Mouse (Mus musculus): ENCODE results near the gene Chchd10. TPM values are rescaled to one million over a fixed set of nuclear protein-coding genes. Genes with fewer than 3 reads are reported as not detected.

Gene Chchd10
- polyA plus RNA-seq, 2 experiments, result 11.7 to 24.8 TPM

DNA sequence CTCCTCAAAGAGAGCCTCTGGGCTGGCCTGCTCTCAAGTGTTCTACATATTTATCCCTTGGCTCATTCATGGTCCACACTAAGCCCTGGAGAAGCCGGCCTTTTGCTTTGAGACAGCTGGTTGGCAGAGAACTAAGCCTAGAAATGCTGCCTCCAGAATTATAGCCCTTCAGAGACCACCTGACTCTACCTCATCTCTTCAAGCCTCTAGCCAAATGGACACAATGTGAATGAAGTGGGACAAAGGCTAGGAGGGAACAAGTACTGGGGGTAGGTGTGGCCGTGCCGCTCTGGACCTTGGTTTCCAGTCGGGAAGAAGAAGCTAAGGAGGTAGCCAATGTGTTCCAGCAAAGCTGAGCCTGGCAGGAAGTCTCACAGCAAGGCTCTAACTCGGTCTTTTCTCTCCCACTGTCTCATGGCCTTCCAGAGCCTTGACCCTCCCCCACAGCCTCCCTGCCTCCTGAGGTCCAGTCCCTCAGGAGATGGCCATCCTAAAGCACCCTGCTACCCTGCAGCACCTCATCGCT is 34.8 kb upstream of the Chchd10 start:
- H3K9me3 ChIP-seq (ENCODE audit: control insufficient read depth, low read length), result no peaks in the 10 kb centered on the region
- 71% methylated on average over 6 of the region's 6 CpGs for WGBS
- no peak overlapping the region for H3K27ac ChIP-seq (replicated peaks; ENCODE audit: low read depth, low read length)
- no peak overlapping the region for H3K4me3 ChIP-seq (replicated peaks; ENCODE audit: low read length)
- H3K9ac ChIP-seq (ENCODE audit: low read depth, low read length, severe bottlenecking), result no peak overlapping the region
- no peak for TF ChIP-seq POLR2A (IDR thresholded peaks at IDR 0.05; ENCODE audit: borderline replicate concordance, extremely low read depth, insufficient read depth, insufficient read length)
- H3K36me3 ChIP-seq (ENCODE audit: control insufficient read depth, insufficient read depth, low read length), result peaks cover 69% of the 10 kb centered on the region
- no peak for ATAC-seq (ENCODE audit: low FRiP score, low read depth)
- DNase-seq (ENCODE audit: low spot score), result no peak
- H3K4me1 ChIP-seq (ENCODE audit: control insufficient read depth, insufficient read depth, low read length), result peaks cover 5% of the 10 kb centered on the region; the same call in 1 of the 2 replicates
- no peaks in the 10 kb centered on the region for H3K27me3 ChIP-seq (ENCODE audit: control insufficient read depth, insufficient read depth, low read length)
- no peak overlapping the region for H3K4me2 ChIP-seq (replicated peaks; ENCODE audit: low read depth, low read length, severe bottlenecking)

- WGBS, result 83% methylated on average over 3 of the region's 3 CpGs
- Histone ChIP-seq H3K4me3 (replicated peaks; ENCODE audit: low read length) (no peak overlapping the region), H3K4me1 (ENCODE audit: control insufficient read depth, insufficient read depth, low read length) (no peaks in the 10 kb centered on the region), H3K27me3 (ENCODE audit: control insufficient read depth, insufficient read depth, low read length) (no peaks in the 10 kb centered on the region), H3K4me2 (replicated peaks; ENCODE audit: low read depth, low read length, severe bottlenecking) (no peak overlapping the region), H3K9ac (ENCODE audit: low read depth, low read length, severe bottlenecking) (no peak overlapping the region), H3K36me3 (ENCODE audit: control insufficient read depth, insufficient read depth, low read length) (peaks cover 76% of the 10 kb centered on the region), H3K9me3 (ENCODE audit: control insufficient read depth, low read length) (no peaks in the 10 kb centered on the region), H3K27ac (replicated peaks; ENCODE audit: low read depth, low read length) (no peak overlapping the region)
- DNase-seq (ENCODE audit: low spot score) (no peak), ATAC-seq (ENCODE audit: low FRiP score, low read depth) (no peak)
- TF ChIP-seq POLR2A (IDR thresholded peaks at IDR 0.05; ENCODE audit: borderline replicate concordance, extremely low read depth, insufficient read depth, insufficient read length), result no peak
Observed at GRCm38 (mm10) chr10:75898846-75899245, 34.1 kb upstream of the Chchd10 start.

DNA sequence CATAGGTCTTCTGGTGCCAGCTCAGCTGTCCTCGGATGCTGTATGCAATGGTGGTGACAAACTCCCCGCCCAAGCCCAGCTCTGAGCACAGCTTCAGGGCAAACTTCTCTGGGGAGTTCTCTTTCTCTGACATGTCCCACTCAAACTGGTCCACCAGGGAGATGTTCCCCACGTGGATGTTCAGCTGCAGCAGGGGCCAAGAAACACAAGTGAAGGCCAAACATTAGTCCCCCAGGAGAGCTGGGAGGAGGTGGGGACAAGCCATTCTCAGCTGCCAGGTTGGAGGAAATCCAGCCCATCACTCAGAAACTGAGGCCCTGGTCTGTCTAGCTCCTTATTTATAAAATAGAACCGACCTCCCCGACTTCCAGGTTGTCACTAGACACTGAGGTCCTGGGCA is 28.5 kb upstream of the Chchd10 start:
- 90% methylated on average over 5 of the region's 5 CpGs for WGBS
- H3K27me3 ChIP-seq (ENCODE audit: control insufficient read depth, insufficient read depth, low read length), result no peaks in the 10 kb centered on the region
- no peak for TF ChIP-seq POLR2A (IDR thresholded peaks at IDR 0.05; ENCODE audit: borderline replicate concordance, extremely low read depth, insufficient read depth, insufficient read length)
- H3K9me3 ChIP-seq (ENCODE audit: control insufficient read depth, low read length), result no peaks in the 10 kb centered on the region
- DNase-seq (ENCODE audit: low spot score) (no peak), ATAC-seq (ENCODE audit: low FRiP score, low read depth) (no peak)
- peaks cover 88% of the 10 kb centered on the region for H3K36me3 ChIP-seq (ENCODE audit: control insufficient read depth, insufficient read depth, low read length)
- no peaks in the 10 kb centered on the region for H3K4me1 ChIP-seq (ENCODE audit: control insufficient read depth, insufficient read depth, low read length)
- H3K4me3 ChIP-seq (replicated peaks; ENCODE audit: low read length), result no peak overlapping the region
- H3K27ac ChIP-seq (replicated peaks; ENCODE audit: low read depth, low read length), result no peak overlapping the region
- H3K4me2 ChIP-seq (replicated peaks; ENCODE audit: low read depth, low read length, severe bottlenecking), result no peak overlapping the region
- H3K9ac ChIP-seq (ENCODE audit: low read depth, low read length, severe bottlenecking), result no peak overlapping the region

DNA sequence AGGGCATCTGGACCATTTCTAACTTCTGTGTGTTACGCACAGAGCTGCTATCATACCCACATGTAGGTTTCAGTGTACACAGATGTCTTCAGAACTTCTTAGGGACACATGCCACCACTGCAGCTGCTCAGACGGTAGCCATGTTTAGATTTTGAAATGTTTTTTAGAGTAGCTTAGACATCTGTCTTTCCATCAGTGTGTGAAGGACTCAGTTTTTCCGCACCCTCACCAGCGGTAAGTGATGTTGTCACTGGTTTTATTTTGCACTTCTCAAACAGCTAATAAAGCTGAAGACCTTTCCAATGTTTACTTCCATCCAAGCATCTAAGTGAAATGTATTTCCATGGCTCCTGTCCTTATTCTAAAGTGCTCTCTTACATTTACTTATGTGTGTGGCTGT is 26.0 kb upstream of the Chchd10 start:
- DNase-seq (ENCODE audit: low spot score) (no peak), ATAC-seq (ENCODE audit: low FRiP score, low read depth) (no peak)
- WGBS, result 89% methylated on average over 4 of the region's 4 CpGs
- H3K36me3 ChIP-seq (ENCODE audit: control insufficient read depth, insufficient read depth, low read length), result peaks cover 92% of the 10 kb centered on the region
- H3K4me3 ChIP-seq (replicated peaks; ENCODE audit: low read length), result no peak overlapping the region
- H3K9me3 ChIP-seq (ENCODE audit: control insufficient read depth, low read length), result no peaks in the 10 kb centered on the region
- no peak overlapping the region for H3K9ac ChIP-seq (ENCODE audit: low read depth, low read length, severe bottlenecking)
- no peaks in the 10 kb centered on the region for H3K27me3 ChIP-seq (ENCODE audit: control insufficient read depth, insufficient read depth, low read length)
- no peaks in the 10 kb centered on the region for H3K4me1 ChIP-seq (ENCODE audit: control insufficient read depth, insufficient read depth, low read length)
- no peak overlapping the region for H3K4me2 ChIP-seq (replicated peaks; ENCODE audit: low read depth, low read length, severe bottlenecking)
- no peak overlapping the region for H3K27ac ChIP-seq (replicated peaks; ENCODE audit: low read depth, low read length)
- TF ChIP-seq POLR2A (IDR thresholded peaks at IDR 0.05; ENCODE audit: borderline replicate concordance, extremely low read depth, insufficient read depth, insufficient read length), result no peak

DNA sequence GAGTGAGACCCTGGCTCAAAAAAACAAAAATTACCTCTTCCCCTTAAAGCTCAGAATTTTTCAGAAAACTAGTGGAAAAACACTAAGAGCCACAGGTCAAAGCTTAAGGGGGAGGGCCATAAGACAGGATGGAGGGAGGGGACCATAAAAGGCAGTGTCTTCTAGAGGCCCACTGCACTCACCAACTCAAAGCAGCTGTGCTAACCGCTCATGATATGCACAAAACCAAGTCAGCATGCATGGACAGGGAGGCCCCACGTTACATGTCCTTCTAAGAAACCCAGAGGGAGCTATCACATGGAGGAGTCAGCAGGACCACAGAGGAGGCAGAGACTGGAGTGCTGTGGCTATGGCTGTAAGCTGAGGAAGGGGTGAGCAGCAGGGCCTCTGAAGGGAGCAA is 22.2 kb upstream of the Chchd10 start:
- Histone ChIP-seq H3K4me1 (ENCODE audit: control insufficient read depth, insufficient read depth, low read length) (no peaks in the 10 kb centered on the region), H3K4me2 (replicated peaks; ENCODE audit: low read depth, low read length, severe bottlenecking) (no peak overlapping the region), H3K27ac (replicated peaks; ENCODE audit: low read depth, low read length) (no peak overlapping the region), H3K36me3 (ENCODE audit: control insufficient read depth, insufficient read depth, low read length) (peaks cover 86% of the 10 kb centered on the region), H3K9me3 (ENCODE audit: control insufficient read depth, low read length) (no peaks in the 10 kb centered on the region), H3K27me3 (ENCODE audit: control insufficient read depth, insufficient read depth, low read length) (no peaks in the 10 kb centered on the region), H3K4me3 (replicated peaks; ENCODE audit: low read length) (no peak overlapping the region), H3K9ac (ENCODE audit: low read depth, low read length, severe bottlenecking) (no peak overlapping the region)
- ATAC-seq (ENCODE audit: low FRiP score, low read depth) (no peak), DNase-seq (ENCODE audit: low spot score) (no peak)
- 65% methylated on average over 2 of the region's 2 CpGs for WGBS
- TF ChIP-seq POLR2A (IDR thresholded peaks at IDR 0.05; ENCODE audit: borderline replicate concordance, extremely low read depth, insufficient read depth, insufficient read length), result no peak
